In the genomic region with DNA sequence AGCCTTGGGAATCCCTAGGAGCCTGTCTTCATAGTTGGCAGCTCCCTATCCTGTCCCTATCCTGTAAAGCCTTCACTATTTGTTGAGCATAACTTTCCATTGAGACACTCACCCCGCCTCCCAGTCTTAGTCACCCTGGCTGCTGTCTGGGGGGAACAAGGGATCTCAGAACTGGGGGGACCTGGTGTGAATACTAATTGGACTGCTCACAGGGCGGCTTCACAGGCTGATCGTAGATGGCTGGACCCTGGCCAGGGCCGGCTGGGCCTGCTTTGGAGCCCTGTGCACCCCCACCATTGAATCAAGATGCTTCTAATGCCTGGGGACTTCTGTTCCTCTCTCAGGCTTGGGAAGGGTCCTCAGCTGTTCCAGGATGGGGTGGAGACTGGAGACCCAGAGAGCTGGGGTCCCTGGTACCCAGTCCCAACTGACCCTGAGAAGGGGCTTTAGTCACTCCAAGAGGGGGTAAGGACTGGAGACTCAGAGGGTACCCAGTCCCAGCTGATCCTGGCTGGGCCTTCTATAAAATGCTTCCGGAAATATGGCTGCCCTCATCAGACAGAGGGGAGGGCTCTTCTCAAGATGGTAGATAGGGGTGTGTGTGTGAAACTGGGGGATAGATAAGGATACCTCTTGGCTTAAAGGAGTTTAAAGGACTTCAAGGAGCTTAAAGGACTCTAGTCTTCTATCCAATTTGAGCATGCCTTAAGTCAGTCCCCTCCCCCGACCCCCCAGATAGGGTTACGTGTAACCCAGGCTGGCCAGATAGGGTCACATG, we compare ENCODE assay signal across 10 mouse cellular contexts. TPM values are rescaled to one million over a fixed set of nuclear protein-coding genes. Genes with fewer than 3 reads are reported as not detected.
A peak's percentile ranks its signal among the peaks of the same experiment; 100 is the strongest.
DNase-seq lines count a peak whose midpoint lies in the region; ATAC-seq lines count a peak whose summit lies in the region.
"Had no signal": no experiment of that assay in that cellular context is flagged by ENCODE, and none has a peak within 500 bp of the region (broad histone marks: within the 10 kb centered on the region; RNA-seq: fewer than 3 reads in every experiment).

No protein-coding gene starts in this region.

- no peak overlapping the region for H3K4me3 ChIP-seq in forebrain, embryonic 13.5 days
- no peak overlapping the region for H3K4me3 ChIP-seq in hindbrain, embryonic 15.5 days
- H3K4me3 ChIP-seq in neural tube, embryonic 12.5 days: no peak overlapping the region

- peaks cover 47% of the 10 kb centered on the region for H3K4me1 ChIP-seq in forebrain, embryonic 13.5 days
- peaks cover 22% of the 10 kb centered on the region for H3K4me1 ChIP-seq in hindbrain, embryonic 15.5 days (replicated peaks)
- peaks cover 13% of the 10 kb centered on the region; the same call in 1 of the 2 replicates for H3K4me1 ChIP-seq in neural tube, embryonic 12.5 days

- H3K9me3 ChIP-seq in forebrain, embryonic 13.5 days (replicated peaks): no peaks in the 10 kb centered on the region
- no peaks in the 10 kb centered on the region for H3K9me3 ChIP-seq in hindbrain, embryonic 15.5 days
- H3K9me3 ChIP-seq in neural tube, embryonic 12.5 days: no peaks in the 10 kb centered on the region

- ATAC-seq in forebrain, embryonic 13.5 days: peak; percentile 85
- peak; percentile 83 for ATAC-seq in hindbrain, embryonic 15.5 days (ENCODE audit: low FRiP score, low read depth)
- ATAC-seq in neural tube, embryonic 12.5 days (ENCODE audit: low FRiP score, low read depth): peak; percentile 85

- WGBS in forebrain, embryonic 13.5 days: 56% methylated on average over 7 of the region's 7 CpGs
- 57% methylated on average over 7 of the region's 7 CpGs for WGBS in hindbrain, embryonic 15.5 days
- WGBS in neural tube, embryonic 12.5 days: 68% methylated on average over 7 of the region's 7 CpGs

- H3K4me2 ChIP-seq in forebrain, embryonic 13.5 days: no peak overlapping the region
- H3K4me2 ChIP-seq in hindbrain, embryonic 15.5 days: no peak overlapping the region
- no peak overlapping the region for H3K4me2 ChIP-seq in neural tube, embryonic 12.5 days (replicated peaks)

- peak overlapping the region; percentile 81 for H3K27ac ChIP-seq in forebrain, embryonic 13.5 days
- peak overlapping the region; percentile 56 for H3K27ac ChIP-seq in hindbrain, embryonic 15.5 days (replicated peaks)
- H3K27ac ChIP-seq in neural tube, embryonic 12.5 days: peak overlapping the region; percentile 1; the same call in 1 of the 2 replicates

- no peak overlapping the region; the same call in 1 of the 2 replicates for H3K9ac ChIP-seq in forebrain, embryonic 13.5 days
- no peak overlapping the region for H3K9ac ChIP-seq in hindbrain, embryonic 15.5 days
- no peak overlapping the region for H3K9ac ChIP-seq in neural tube, embryonic 12.5 days

- no peaks in the 10 kb centered on the region for H3K27me3 ChIP-seq in forebrain, embryonic 13.5 days
- H3K27me3 ChIP-seq in hindbrain, embryonic 15.5 days: no peaks in the 10 kb centered on the region
- H3K27me3 ChIP-seq in neural tube, embryonic 12.5 days (replicated peaks): no peaks in the 10 kb centered on the region

- intact Hi-C loops in gastrocnemius, postnatal 14 days (cut with DNase I; ENCODE audit: low total_unique reads): no loop called here

- peak; percentile 75 for DNase-seq in layer of hippocampus, adult 11-12 months (ENCODE audit: low spot score)
- no peak for DNase-seq in layer of hippocampus, adult 9-10 months (ENCODE audit: low spot score)
- DNase-seq in urinary bladder, adult 2 months (ENCODE audit: low spot score): no peak
- no peak for DNase-seq in gastrocnemius, postnatal 14 days
- DNase-seq: gastrocnemius, postnatal 36 days; kidney, postnatal 14 days; thymus, postnatal 25 days had no signal

- H3K36me3 ChIP-seq in forebrain, embryonic 13.5 days (ENCODE audit: poor library complexity, severe bottlenecking): no peaks in the 10 kb centered on the region
- H3K36me3 ChIP-seq in hindbrain, embryonic 15.5 days: no peaks in the 10 kb centered on the region
- no peaks in the 10 kb centered on the region for H3K36me3 ChIP-seq in neural tube, embryonic 12.5 days

RNA-seq across cellular contexts. Expression of gene Amz1, which starts 2.3 kb away (rescaled TPM):
- 2.7 and 3.3 TPM in 2 replicates for polyA plus RNA-seq in forebrain, embryonic 13.5 days (2015; fragmentation: Nextera tagmentation; extraction: Ambion mirVana)
- polyA plus RNA-seq in hindbrain, embryonic 15.5 days (2015; fragmentation: Nextera tagmentation; extraction: Ambion mirVana): 3.9 and 5.1 TPM in 2 replicates
- polyA plus RNA-seq in neural tube, embryonic 12.5 days (2016; fragmentation: Nextera tagmentation; extraction: Ambion mirVana): 0.91 and 1.5 TPM in 2 replicates
- 1.2 TPM in 2 replicates for polyA plus RNA-seq in urinary bladder, adult 2 months (2012; rRNA removed)
- total RNA-seq in gastrocnemius, postnatal 14 days (2021): under 1 TPM; 0.24 to 0.43 TPM

RNA-seq across cellular contexts. Expression of gene Brat1, which starts 21.4 kb away (rescaled TPM):
- polyA plus RNA-seq in forebrain, embryonic 13.5 days (2015; fragmentation: Nextera tagmentation; extraction: Ambion mirVana): 21.2 and 25.1 TPM in 2 replicates
- 24.9 TPM in 2 replicates for polyA plus RNA-seq in hindbrain, embryonic 15.5 days (2015; fragmentation: Nextera tagmentation; extraction: Ambion mirVana)
- 25.2 TPM in 2 replicates for polyA plus RNA-seq in neural tube, embryonic 12.5 days (2016; fragmentation: Nextera tagmentation; extraction: Ambion mirVana)
- polyA plus RNA-seq in urinary bladder, adult 2 months (2012; rRNA removed): 14.5 and 14.8 TPM in 2 replicates
- 1 to 10 TPM; 6.7 TPM for total RNA-seq in gastrocnemius, postnatal 14 days (2021)

RNA-seq across cellular contexts. Expression of gene Iqce, which starts 24.1 kb away (rescaled TPM):
- polyA plus RNA-seq in forebrain, embryonic 13.5 days (2015; fragmentation: Nextera tagmentation; extraction: Ambion mirVana): 20.1 and 27.6 TPM in 2 replicates
- polyA plus RNA-seq in hindbrain, embryonic 15.5 days (2015; fragmentation: Nextera tagmentation; extraction: Ambion mirVana): 26.0 and 29.4 TPM in 2 replicates
- 20.6 and 29.5 TPM in 2 replicates for polyA plus RNA-seq in neural tube, embryonic 12.5 days (2016; fragmentation: Nextera tagmentation; extraction: Ambion mirVana)
- 21.0 and 24.3 TPM in 2 replicates for polyA plus RNA-seq in urinary bladder, adult 2 months (2012; rRNA removed)
- total RNA-seq in gastrocnemius, postnatal 14 days (2021): 1 to 10 TPM; 4.4 to 5.1 TPM

Comparison
In these comparisons a context has a peak if more than half of its experiments do, and no peak if none do; other contexts are left out.
1. H3K27ac ChIP-seq: peak in every context shown above with its lines; median percentile 81 in forebrain, embryonic 13.5 days; 56 in hindbrain, embryonic 15.5 days; 1 in neural tube, embryonic 12.5 days.